Mouse (Mus musculus) ES-E14 (cell line): ENCODE data around the gene Gal3st1. TPM values are rescaled to one million over a fixed set of nuclear protein-coding genes. Genes with fewer than 3 reads are reported as not detected.
"Not testable (repeated sequence)": the region's sequence is repeated elsewhere in the genome, so short reads cannot be mapped to it uniquely, and the experiment has no call there.

Experiments
- DNase-seq: peaks from one replicate; pipeline ENCODE4 v3.0.0-alpha.2; 2013; ENCODE audit warnings: low read depth, low spot score
- H3K27ac ChIP-seq: 2 replicates; pipeline ENCODE4 v1.5.1; 2012; ENCODE audit warnings: low read depth, mild to moderate bottlenecking, low read length, moderate library complexity, mixed read lengths; ENCODE audit not compliant: poor library complexity, insufficient read depth, severe bottlenecking
- H3K36me3 ChIP-seq: 2 replicates; pipeline ENCODE4 v1.6.1; 2012; ENCODE audit warnings: mild to moderate bottlenecking, low read length, moderate library complexity, mixed read lengths; ENCODE audit not compliant: control insufficient read depth, poor library complexity, insufficient read depth, severe bottlenecking
- H3K4me1 ChIP-seq, 2 experiments: fragments of 150-350 bp in 1 of 2; sonication (generic) in 1 of 2; 2 replicates each; pipeline ENCODE4 v1.6.1; 2012; ENCODE audit warnings: low read length in 2 of 2, mild to moderate bottlenecking in 1 of 2, mixed read lengths in 1 of 2; ENCODE audit not compliant: control insufficient read depth in 2 of 2, insufficient read depth in 2 of 2, poor library complexity in 1 of 2
- H3K4me3 ChIP-seq, 2 experiments: fragments of 150-350 bp in 1 of 2; sonication (generic) in 1 of 2; 2 replicates each; pipeline ENCODE4 v1.5.1; 2012; ENCODE audit warnings: low read length in 2 of 2, low read depth in 1 of 2, mild to moderate bottlenecking in 1 of 2, mixed read lengths in 1 of 2; ENCODE audit not compliant: insufficient read depth in 1 of 2, poor library complexity in 1 of 2, severe bottlenecking in 1 of 2
- H3K9ac ChIP-seq: 2 replicates; pipeline ENCODE4 v1.6.1; 2012; ENCODE audit warnings: low read depth, mild to moderate bottlenecking, low read length, mixed read lengths; ENCODE audit not compliant: poor library complexity, insufficient read depth, severe bottlenecking
- H3K9me3 ChIP-seq: fragments of 150-350 bp; sonication (generic); 2 replicates; pipeline ENCODE4 v1.6.1; 2012; ENCODE audit warnings: low read depth, mild to moderate bottlenecking, low read length; ENCODE audit not compliant: control insufficient read depth, insufficient read depth
- CHD2 ChIP-seq: IDR thresholded peaks from 2 replicates; pipeline ENCODE4 v1.6.1; 2014; ENCODE audit warnings: mild to moderate bottlenecking, low read depth, low read length, inconsistent platforms
- HCFC1 ChIP-seq: IDR thresholded peaks from 2 replicates; pipeline ENCODE4 v1.6.1; 2012; ENCODE audit warnings: low read length, inconsistent platforms, borderline replicate concordance; ENCODE audit not compliant: insufficient read depth
- MAFK ChIP-seq: IDR thresholded peaks from 2 replicates; pipeline ENCODE4 v1.6.1; 2014; ENCODE audit warnings: mild to moderate bottlenecking, low read depth, low read length, inconsistent platforms; ENCODE audit not compliant: insufficient read depth
- ZC3H11A ChIP-seq: IDR thresholded peaks from 2 replicates; pipeline ENCODE4 v1.6.1; 2012; ENCODE audit warnings: low read depth, mild to moderate bottlenecking, inconsistent platforms, low read length, borderline replicate concordance
- ZNF384 ChIP-seq: IDR thresholded peaks from 2 replicates; pipeline ENCODE4 v1.6.1; 2012; ENCODE audit warnings: low read depth, low read length, inconsistent platforms
- in situ Hi-C, 2 experiments: fragments of 600-800 bp; cut with MboI; formaldehyde crosslinking; loops; one replicate each; pipeline ENCODE4 v1.15.1; 2025; ENCODE audit warnings: low sequenced_read_pairs in 2 of 2, inconsistent platforms in 1 of 2; ENCODE audit not compliant: unreplicated experiment in 2 of 2
- total RNA-seq: library from RNA; depleted of rRNA; stranded (reverse); fragments of 300-350 nt; gene quantifications from 2 replicates; pipeline ENCODE4 v1.2.3, GENCODE M21; 2012

The Gal3st1 gene
- total RNA-seq, 1 experiment = 4.9 TPM

DNA sequence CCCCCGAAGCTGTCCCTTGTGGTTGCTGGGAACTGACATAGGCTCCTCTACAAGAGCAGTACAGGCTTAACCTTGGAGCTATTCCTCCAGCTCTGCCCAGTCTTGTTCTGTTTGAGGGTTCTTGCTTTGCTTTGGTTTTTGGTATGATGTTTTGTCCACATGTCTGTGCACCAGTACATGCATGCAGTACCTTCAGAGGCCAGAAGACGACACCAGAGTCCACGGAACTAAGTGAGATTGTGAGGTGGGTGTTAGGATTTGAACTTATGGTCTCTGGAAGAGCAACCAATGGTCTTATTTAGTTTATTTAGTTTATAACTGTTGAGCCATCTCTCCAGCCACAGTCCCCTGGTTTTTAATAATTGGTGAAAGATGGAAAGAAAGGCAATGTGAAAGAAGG is 23.0 kb downstream of the Gal3st1 start:
- Histone ChIP-seq H3K36me3 (no peaks in the 10 kb centered on the region), H3K9ac (no peak overlapping the region), H3K4me3 (no peak overlapping the region), H3K9me3 (no peaks in the 10 kb centered on the region), H3K27ac (no peak overlapping the region), H3K4me1 (no peaks in the 10 kb centered on the region)
- TF ChIP-seq HCFC1 (no peak), ZC3H11A (no peak)
- in situ Hi-C loops = loop anchor here in 1 of 2 experiments (5.0 kb wide), 1 partner anchor 76 kb away; no protein-coding TSS in a partner anchor
- DNase-seq = no peak

DNA sequence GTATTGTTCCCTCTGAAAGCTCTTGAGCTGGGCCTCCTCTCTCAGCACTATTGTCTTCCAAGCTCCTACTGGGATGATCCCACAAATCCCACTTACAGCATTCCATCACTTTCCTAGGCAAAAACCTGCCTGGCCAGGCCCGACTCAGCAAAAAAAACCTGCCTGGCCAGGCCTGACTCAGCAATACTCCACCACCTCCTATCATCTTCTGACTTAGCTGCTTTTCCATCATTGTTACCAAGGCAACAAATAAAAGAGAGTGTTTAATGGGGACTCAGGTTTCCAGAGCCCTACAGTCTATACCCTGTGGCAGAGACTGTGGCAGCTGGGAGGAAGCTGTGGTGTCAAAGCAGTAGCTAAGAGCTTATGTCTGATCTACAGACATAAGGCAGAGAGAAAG is 29.2 kb downstream of the Gal3st1 start:
- no peak overlapping the region for H3K27ac ChIP-seq
- H3K36me3 ChIP-seq = no peaks in the 10 kb centered on the region
- no peak for DNase-seq
- TF ChIP-seq HCFC1 (no peak), ZC3H11A (no peak), ZNF384 (no peak), CHD2 (no peak), MAFK (peak; percentile 95)
- H3K9ac ChIP-seq = no peak overlapping the region
- no peaks in the 10 kb centered on the region for H3K4me1 ChIP-seq
- in situ Hi-C loops = no loop called here
- no peak overlapping the region for H3K4me3 ChIP-seq
- H3K9me3 ChIP-seq = no peaks in the 10 kb centered on the region

DNA sequence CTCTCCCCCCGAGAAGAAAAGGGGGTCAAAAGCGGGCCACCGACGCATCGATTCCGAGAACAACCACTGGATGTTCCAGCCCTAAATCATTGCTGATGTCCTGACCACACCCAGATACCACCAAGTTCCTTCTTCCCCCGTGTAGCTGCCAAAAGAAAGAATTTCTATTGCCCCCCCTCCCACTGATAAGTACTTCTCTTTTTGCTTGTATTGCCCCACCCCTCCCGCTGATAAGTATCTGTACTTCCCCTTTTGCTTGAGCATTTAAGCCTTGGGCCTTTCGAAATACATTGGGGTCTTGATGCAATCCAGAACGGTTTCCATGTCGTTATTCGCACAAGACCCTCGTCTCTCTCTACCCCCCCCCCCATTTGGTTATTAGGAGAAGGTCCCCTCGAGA is 32.4 kb downstream of the Gal3st1 start:
- H3K27ac ChIP-seq, H3K9me3 ChIP-seq, DNase-seq, H3K9ac ChIP-seq, H3K4me3 ChIP-seq, H3K36me3 ChIP-seq, H3K4me1 ChIP-seq, in situ Hi-C loops: not testable (repeated sequence)

DNA sequence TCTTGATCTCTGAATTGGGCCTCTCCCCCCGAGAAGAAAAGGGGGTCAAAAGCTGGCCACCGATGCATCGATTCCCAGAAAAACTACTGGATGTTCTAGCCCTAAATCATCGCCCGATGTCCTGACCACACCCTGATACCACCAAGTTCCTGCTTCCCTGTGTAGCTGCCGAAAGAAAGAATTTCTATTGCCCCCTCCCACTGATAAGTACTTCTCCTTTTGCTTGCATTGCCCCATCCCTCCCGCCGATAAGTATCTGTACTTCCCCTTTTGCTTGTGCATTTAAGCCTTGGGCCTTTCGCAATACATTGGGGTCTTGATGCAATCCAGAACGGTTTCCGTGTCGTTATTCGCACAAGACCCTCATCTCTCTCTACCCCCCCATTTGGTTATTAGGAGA is 38.7 kb downstream of the Gal3st1 start:
- H3K9me3 ChIP-seq, H3K4me3 ChIP-seq, H3K36me3 ChIP-seq, DNase-seq, H3K4me1 ChIP-seq, H3K27ac ChIP-seq, H3K9ac ChIP-seq, in situ Hi-C loops: not testable (repeated sequence)

DNA sequence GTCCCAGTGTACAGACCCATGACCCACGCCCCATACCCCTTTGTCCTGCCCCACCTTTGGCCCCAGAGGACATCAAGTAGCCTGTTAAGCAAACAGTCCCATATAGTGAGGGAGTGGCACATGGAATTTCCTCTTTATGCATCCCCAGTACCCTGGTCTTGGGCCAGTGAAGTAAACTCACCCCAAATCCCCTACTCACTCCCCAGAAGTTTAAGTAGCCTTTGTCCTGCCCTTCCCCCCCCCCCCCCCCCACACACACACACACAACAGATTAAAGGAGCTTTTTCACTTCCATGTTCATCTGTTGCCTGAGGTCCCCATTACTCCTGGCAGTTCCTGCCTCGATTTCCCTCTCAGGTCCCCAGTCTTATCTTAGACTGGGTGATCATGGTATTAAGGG is 39.9 kb downstream of the Gal3st1 start:
- H3K36me3 ChIP-seq = no peaks in the 10 kb centered on the region
- no peak for TF ChIP-seq MAFK
- no peak for TF ChIP-seq CHD2
- TF ChIP-seq ZC3H11A = no peak
- TF ChIP-seq HCFC1 = no peak
- no peak for TF ChIP-seq ZNF384
- no peak overlapping the region for H3K9ac ChIP-seq
- H3K9me3 ChIP-seq = no peaks in the 10 kb centered on the region
- peaks cover 1 to 11% of the 10 kb centered on the region in 2 experiments; a peak in 3 of 4 replicates for H3K4me1 ChIP-seq
- in situ Hi-C loops = no loop called here
- no peak overlapping the region for H3K4me3 ChIP-seq
- H3K27ac ChIP-seq = no peak overlapping the region
- no peak for DNase-seq
